Mouse (Mus musculus): ENCODE measurements around the gene Ttc4. TPM values are rescaled to one million over a fixed set of nuclear protein-coding genes. Genes with fewer than 3 reads are reported as not detected.

Ttc4 gene
- total and polyA plus RNA-seq, 3 experiments: 54.8 TPM; not detected in 1

- Histone ChIP-seq H3K9me3 (replicated peaks; ENCODE audit: insufficient read depth, low read length) (no peaks in the 10 kb centered on the region), H3K36me3 (ENCODE audit: control insufficient read depth in 1 of 2, insufficient read depth in 2 of 2, low read length in 2 of 2) (no peaks in the 10 kb centered on the region; a peak in 1 of 4 replicates), H3K79me2 (ENCODE audit: control insufficient read depth, insufficient read depth, low read length, poor library complexity) (no peaks in the 10 kb centered on the region), H3K4me3 (ENCODE audit: control insufficient read depth in 1 of 2, insufficient read depth in 1 of 2, low read depth in 2 of 2, low read length in 2 of 2) (no peak overlapping the region), H3K27ac (ENCODE audit: control insufficient read depth, low read depth, low read length) (no peak overlapping the region), H3K9ac (ENCODE audit: control insufficient read depth, low read depth, low read length, poor library complexity, severe bottlenecking) (no peak overlapping the region), H3K4me1 (ENCODE audit: control insufficient read depth in 1 of 2, insufficient read depth in 2 of 2, low read length in 2 of 2) (no peaks in the 10 kb centered on the region), H3K27me3 (ENCODE audit: control insufficient read depth in 1 of 2, insufficient read depth in 2 of 2, low read length in 2 of 2) (peaks cover 0 to 8% of the 10 kb centered on the region in 2 experiments)
- no peak for TF ChIP-seq ETS1 (IDR thresholded peaks at IDR 0.05; ENCODE audit: low read depth, low read length)
- TF ChIP-seq MAFK (IDR thresholded peaks at IDR 0.05; ENCODE audit: borderline replicate concordance, low read depth, low read length): no peak
- no peak for TF ChIP-seq TBP (IDR thresholded peaks at IDR 0.05; ENCODE audit: low read depth, low read length)
- no peak for TF ChIP-seq POLR2AphosphoS2 (IDR thresholded peaks at IDR 0.05; ENCODE audit: low read length)
- TF ChIP-seq TAL1 (IDR thresholded peaks at IDR 0.05; ENCODE audit: low read length): no peak
- TF ChIP-seq CHD2 (IDR thresholded peaks at IDR 0.05; ENCODE audit: low read length): no peak
- 0 out of 2 replicates have a peak, but pooled peaks have one; percentile 16 for TF ChIP-seq ELF1 (IDR thresholded peaks at IDR 0.05; ENCODE audit: low read depth, low read length)
- TF ChIP-seq ZC3H11A (IDR thresholded peaks at IDR 0.05; ENCODE audit: low read depth, low read length): peak; percentile 92
- TF ChIP-seq GABPA (IDR thresholded peaks at IDR 0.05; ENCODE audit: low read depth, low read length): no peak
- peak; percentile 93 for TF ChIP-seq SMC3 (IDR thresholded peaks at IDR 0.05; ENCODE audit: low read depth, low read length)
- TF ChIP-seq HCFC1 (IDR thresholded peaks at IDR 0.05; ENCODE audit: low read depth, low read length): no peak
- TF ChIP-seq E2F4 (IDR thresholded peaks at IDR 0.05; ENCODE audit: borderline replicate concordance, low read depth, low read length): no peak
- TF ChIP-seq USF1 (IDR thresholded peaks at IDR 0.05; ENCODE audit: low read depth, low read length): no peak
- peak; percentile 93 for TF ChIP-seq RAD21 (IDR thresholded peaks at IDR 0.05; ENCODE audit: low read depth, low read length)
- no peak for TF ChIP-seq RCOR1 (IDR thresholded peaks at IDR 0.05; ENCODE audit: low read depth, low read length)
- TF ChIP-seq CTCF (IDR thresholded peaks at IDR 0.05 in 2 of 3, conservative IDR thresholded peaks at IDR 0.05 in 1 of 3; ENCODE audit: control insufficient read depth in 1 of 3, insufficient read depth in 1 of 3, low read depth in 2 of 3, low read length in 3 of 3, poor library complexity in 1 of 3, severe bottlenecking in 1 of 3): peak; percentile 96 to 97 (median 96)
- no peak for TF ChIP-seq NELFE (IDR thresholded peaks at IDR 0.05; ENCODE audit: low read depth, low read length)
- TF ChIP-seq NRF1 (IDR thresholded peaks at IDR 0.05; ENCODE audit: insufficient read depth, low read depth, low read length, poor library complexity, severe bottlenecking): no peak
- TF ChIP-seq SIN3A (IDR thresholded peaks at IDR 0.05; ENCODE audit: low read length): no peak
- TF ChIP-seq MEF2A (IDR thresholded peaks at IDR 0.05; ENCODE audit: extremely low read depth, insufficient replicate concordance, low read depth, low read length, poor library complexity, severe bottlenecking): no peak
- no peak for TF ChIP-seq MYB (IDR thresholded peaks at IDR 0.05; ENCODE audit: low read depth, low read length)
- TF ChIP-seq GATA1 (IDR thresholded peaks at IDR 0.05; ENCODE audit: low read depth, low read length): no peak
- DNase-seq (ENCODE audit: low read depth, low spot score): peak; percentile 74
Observed at GRCm38 (mm10) chr4:106708408-106708807, 29.7 kb upstream of the Ttc4 start.

- no peak for DNase-seq (ENCODE audit: low read depth, low spot score)
- Histone ChIP-seq H3K36me3 (ENCODE audit: control insufficient read depth in 1 of 2, insufficient read depth in 2 of 2, low read length in 2 of 2) (no peaks in the 10 kb centered on the region; a peak in 1 of 4 replicates), H3K4me3 (ENCODE audit: control insufficient read depth in 1 of 2, insufficient read depth in 1 of 2, low read depth in 2 of 2, low read length in 2 of 2) (no peak overlapping the region), H3K79me2 (ENCODE audit: control insufficient read depth, insufficient read depth, low read length, poor library complexity) (no peaks in the 10 kb centered on the region), H3K27ac (ENCODE audit: control insufficient read depth, low read depth, low read length) (no peak overlapping the region), H3K9me3 (replicated peaks; ENCODE audit: insufficient read depth, low read length) (no peaks in the 10 kb centered on the region), H3K27me3 (ENCODE audit: control insufficient read depth in 1 of 2, insufficient read depth in 2 of 2, low read length in 2 of 2) (peaks cover 0 to 9% of the 10 kb centered on the region in 2 experiments), H3K9ac (ENCODE audit: control insufficient read depth, low read depth, low read length, poor library complexity, severe bottlenecking) (no peak overlapping the region), H3K4me1 (ENCODE audit: control insufficient read depth in 1 of 2, insufficient read depth in 2 of 2, low read length in 2 of 2) (no peaks in the 10 kb centered on the region)
- TF ChIP-seq MYC (IDR thresholded peaks at IDR 0.05; ENCODE audit: low read depth, low read length) (no peak), E2F4 (IDR thresholded peaks at IDR 0.05; ENCODE audit: borderline replicate concordance, low read depth, low read length) (no peak), KAT2A (conservative IDR thresholded peaks at IDR 0.05; ENCODE audit: low read depth, low read length) (no peak)
Observed at GRCm38 (mm10) chr4:106707957-106708356, 29.2 kb upstream of the Ttc4 start.
